9 mouse cellular contexts compared by ENCODE assay signal in genomic region chr13:31628691-31629180, GRCm38 (mm10). TPM values are rescaled to one million over a fixed set of nuclear protein-coding genes. Genes with fewer than 3 reads are reported as not detected.
A peak's percentile ranks its signal among the peaks of the same experiment; 100 is the strongest.
DNase-seq lines count a peak whose midpoint lies in the region; ATAC-seq and TF ChIP-seq lines count a peak whose summit lies in the region.
"Had no signal": no experiment of that assay in that cellular context is flagged by ENCODE, and none has a peak within 500 bp of the region (broad histone marks: within the 10 kb centered on the region; RNA-seq: fewer than 3 reads in every experiment).

No protein-coding gene starts in this region.

- H3K27me3 ChIP-seq in heart, embryonic 14.5 days (ENCODE audit: control insufficient read depth, insufficient read depth, low read length) = peaks cover 97% of the 10 kb centered on the region
- peaks cover 86% of the 10 kb centered on the region for H3K27me3 ChIP-seq in liver, postnatal 0 days (ENCODE audit: insufficient read depth, low read length)

- H3K9ac ChIP-seq in heart, embryonic 14.5 days (ENCODE audit: low read length) = no peak overlapping the region
- no peak overlapping the region for H3K9ac ChIP-seq in liver, postnatal 0 days (replicated peaks)

- H3K4me3 ChIP-seq in heart, embryonic 14.5 days (ENCODE audit: control insufficient read depth in 1 of 2, insufficient read depth in 1 of 2, low read depth in 1 of 2, low read length in 2 of 2) = peak overlapping the region; percentile 49 to 51
- peak overlapping the region; percentile 51 for H3K4me3 ChIP-seq in liver, postnatal 0 days (ENCODE audit: low read depth, low read length)

- no peaks in the 10 kb centered on the region for H3K9me3 ChIP-seq in heart, embryonic 14.5 days (ENCODE audit: control insufficient read depth, low read length)
- H3K9me3 ChIP-seq in liver, postnatal 0 days (ENCODE audit: low read length) = no peaks in the 10 kb centered on the region

- no peak overlapping the region for H3K27ac ChIP-seq in heart, embryonic 14.5 days (replicated peaks in 1 of 2; ENCODE audit: control insufficient read depth in 1 of 2, insufficient read depth in 1 of 2, low read depth in 2 of 2, low read length in 2 of 2)
- no peak overlapping the region for H3K27ac ChIP-seq in liver, postnatal 0 days (ENCODE audit: low read depth)

- TF ChIP-seq CTCF in liver, postnatal 0 days (IDR thresholded peaks at IDR 0.05; ENCODE audit: low read depth) = no peak

- DNase-seq in heart, adult 11 months = no peak
- DNase-seq in ZHBTc4 (ENCODE audit: low read depth, low spot score) = peak; percentile 21
- peak; percentile 12 for DNase-seq in forelimb bud, embryonic 11.5 days (ENCODE audit: low read depth, low spot score)
- no peak for DNase-seq in liver, postnatal 0 days
- no peak for DNase-seq in frontal cortex, adult 2 months (ENCODE audit: extremely low spot score in 1 of 2, low spot score in 1 of 2)
- no peak for DNase-seq in adrenal gland, postnatal 10 days
- DNase-seq in B cell, adult 2 months = no peak

- no peak for ATAC-seq in heart, embryonic 14.5 days (ENCODE audit: insufficient number of reproducible peaks, insufficient read depth, low FRiP score, low read depth)
- ATAC-seq in liver, postnatal 0 days = no peak
- ATAC-seq: CD4-positive, CD25-positive, alpha-beta regulatory T cell, adult 4 months had no signal

- 12% methylated on average over 14 of the region's 14 CpGs for WGBS in heart, embryonic 14.5 days
- WGBS in liver, postnatal 0 days (ENCODE audit: insufficient replicate concordance) = 8% methylated on average over 14 of the region's 14 CpGs

- H3K4me2 ChIP-seq in heart, embryonic 14.5 days (ENCODE audit: low read length) = peak overlapping the region; percentile 72
- peak overlapping the region; percentile 74 for H3K4me2 ChIP-seq in liver, postnatal 0 days (ENCODE audit: low read depth, low read length)

- no peak for TF ChIP-seq EP300 in liver, postnatal 0 days (IDR thresholded peaks at IDR 0.05; ENCODE audit: low read depth)

- H3K36me3 ChIP-seq in heart, embryonic 14.5 days (ENCODE audit: control insufficient read depth, insufficient read depth, low read length) = no peaks in the 10 kb centered on the region
- no peaks in the 10 kb centered on the region for H3K36me3 ChIP-seq in liver, postnatal 0 days (replicated peaks; ENCODE audit: insufficient read depth, low read length)

- H3K4me1 ChIP-seq in heart, embryonic 14.5 days (ENCODE audit: control insufficient read depth in 2 of 2, insufficient read depth in 2 of 2, low read length in 2 of 2) = peaks cover 11 to 32% of the 10 kb centered on the region in 2 experiments; a peak in 3 of 4 replicates
- peaks cover 20% of the 10 kb centered on the region for H3K4me1 ChIP-seq in liver, postnatal 0 days (ENCODE audit: insufficient read depth)

RNA-seq across cellular contexts. Expression of gene Foxf2, which starts 3.1 kb away (rescaled TPM):
- 0.11 TPM in 1 of 2 replicates, not detected in the other for polyA plus RNA-seq in heart, embryonic 14.5 days (2014; fragmentation: Nextera tagmentation; extraction: Ambion mirVana)
- polyA plus RNA-seq in liver, postnatal 0 days (2015; fragmentation: Nextera tagmentation; extraction: Ambion mirVana) = not detected in 2 replicates
- polyA plus RNA-seq in frontal cortex, adult 2 months (2012; rRNA removed) = 5.8 and 6.6 TPM in 2 replicates
- not detected for total RNA-seq in adrenal gland, postnatal 10 days (2021)
- polyA plus RNA-seq: CD4-positive, CD25-positive, alpha-beta regulatory T cell, adult 4 months had no signal

Comparison
In these comparisons a context has a peak if more than half of its experiments do, and no peak if none do; other contexts are left out.
1. DNase-seq: peak in ZHBTc4 (single experiment) and forelimb bud, embryonic 11.5 days (single experiment); none in heart, adult 11 months (single experiment), liver, postnatal 0 days (single experiment), frontal cortex, adult 2 months (0 of 2), adrenal gland, postnatal 10 days (single experiment) and B cell, adult 2 months (0 of 2).